Mouse (Mus musculus) liver, embryonic 14.5 days (tissue): ENCODE measurements around the gene Rpl36a. TPM values are rescaled to one million over a fixed set of nuclear protein-coding genes. Genes with fewer than 3 reads are reported as not detected.

Experiments
- ATAC-seq: fragments of 200-750 bp; cut with Nextera tagmentation; 2 replicates; pipeline ENCODE4 v1.8.0; 2017; ENCODE audit warnings: moderate number of reproducible peaks, mild to moderate bottlenecking, moderate library complexity; ENCODE audit not compliant: insufficient read depth
- DNase-seq, 3 experiments: peaks; one replicate each; pipeline ENCODE4 v3.0.0-alpha.2; 2012 to 2013; ENCODE audit warnings: low read depth in 3 of 3, low spot score in 3 of 3
- H3K27ac ChIP-seq: fragments of 300-500 bp; sonication (generic); 2 replicates; pipeline ENCODE4 v1.5.1; 2014; ENCODE audit warnings: moderate library complexity, mild to moderate bottlenecking, control low read depth, inconsistent platforms
- H3K27me3 ChIP-seq: fragments of 300-500 bp; sonication (generic); 2 replicates; pipeline ENCODE4 v1.6.1; 2014; ENCODE audit warnings: mild to moderate bottlenecking, low read length, moderate library complexity; ENCODE audit not compliant: control insufficient read depth, insufficient read depth
- H3K36me3 ChIP-seq: fragments of 300-500 bp; sonication (generic); replicated peaks from 2 replicates; pipeline ENCODE4 v1.6.1; 2014; ENCODE audit warnings: low read depth; ENCODE audit not compliant: control insufficient read depth, insufficient read depth
- H3K4me1 ChIP-seq, 2 experiments: fragments of 200-500 bp in 1 of 2; fragments of 300-500 bp in 1 of 2; sonication (generic) in 1 of 2; replicated peaks; 2 replicates each; pipeline ENCODE4 v1.6.1; 2012 to 2014; ENCODE audit warnings: antibody characterized with exemption in 1 of 2, inconsistent platforms in 1 of 2, low read length in 1 of 2; ENCODE audit not compliant: control insufficient read depth in 2 of 2, insufficient read depth in 2 of 2
- H3K4me2 ChIP-seq: fragments of 300-500 bp; sonication (generic); 2 replicates; pipeline ENCODE4 v1.6.1; 2014; ENCODE audit warnings: low read depth, mild to moderate bottlenecking, control low read depth, moderate library complexity
- H3K4me3 ChIP-seq, 2 experiments: fragments of 200-500 bp in 1 of 2; fragments of 300-500 bp in 1 of 2; sonication (generic) in 1 of 2; 2 replicates each; pipeline ENCODE4 v1.5.1; 2012 to 2014; ENCODE audit warnings: low read depth in 2 of 2, low read length in 2 of 2, mild to moderate bottlenecking in 2 of 2, control low read depth in 1 of 2, inconsistent platforms in 1 of 2, moderate library complexity in 1 of 2; ENCODE audit not compliant: insufficient read depth in 1 of 2
- H3K9ac ChIP-seq: fragments of 300-500 bp; sonication (generic); replicated peaks from 2 replicates; pipeline ENCODE4 v1.6.1; 2014; ENCODE audit warnings: mild to moderate bottlenecking, control low read depth, moderate library complexity
- H3K9me3 ChIP-seq: fragments of 300-500 bp; sonication (generic); 2 replicates; pipeline ENCODE4 v1.6.1; 2016; ENCODE audit warnings: low read length, mixed read lengths; ENCODE audit not compliant: control insufficient read depth
- CTCF ChIP-seq: IDR thresholded peaks from 2 replicates; pipeline ENCODE4 v1.5.1; 2016; ENCODE audit warnings: antibody characterized with exemption, low read depth, control low read depth
- EP300 ChIP-seq: IDR thresholded peaks from 2 replicates; pipeline ENCODE4 v1.6.1; 2016; ENCODE audit warnings: antibody characterized with exemption, low read depth
- WGBS: fragments of 180-500 bp; shearing (Covaris S2); extraction: QIAGEN DNeasy Blood & Tissue Kit; methylation state at CpG from one replicate; pipeline ENCODE4 v1.1.7; 2014; ENCODE audit not compliant: insufficient replicate concordance; 5-methylcytosine and 5-hydroxymethylcytosine counted together
- polyA plus RNA-seq, 2 experiments: library from polyadenylated mRNA; depleted of rRNA in 1 of 2; stranded (reverse) in 1 of 2; unstranded in 1 of 2; fragments of >200 nt; fragmentation: Nextera tagmentation in 1 of 2; extraction: Ambion mirVana in 1 of 2; gene quantifications; 2 replicates each; pipeline versions ENCODE4 v1.2.1 to v1.2.3; 2012 to 2014

Gene Rpl36a
- polyA plus RNA-seq, 2 experiments, result 436 to 1,190 TPM

DNA sequence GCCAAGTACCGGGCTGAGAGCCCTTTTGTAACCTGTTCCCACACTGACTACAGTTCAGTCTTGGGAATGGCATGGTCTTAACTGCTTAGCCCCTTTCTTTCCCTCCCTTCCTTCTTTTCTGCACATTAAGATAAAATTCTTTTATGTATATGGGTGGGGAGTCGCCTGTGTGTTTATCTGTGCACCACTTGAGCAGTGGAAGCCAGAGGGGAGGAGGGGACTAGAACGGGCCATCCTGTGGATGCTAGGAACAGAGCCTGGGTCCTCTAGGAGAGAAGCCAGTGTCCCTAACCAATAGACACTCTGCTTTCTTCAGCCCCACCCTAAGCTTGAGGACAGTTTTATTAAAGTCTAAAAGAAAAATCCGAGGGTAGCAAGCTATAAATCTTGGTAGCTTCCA lies 25.5 kb downstream of the Rpl36a start:
- peak overlapping the region; percentile 18; the same call in 1 of the 2 replicates for H3K4me2 ChIP-seq
- no peaks in the 10 kb centered on the region; the same call in 1 of the 2 replicates for H3K36me3 ChIP-seq
- no peak overlapping the region for H3K27ac ChIP-seq
- H3K9me3 ChIP-seq, result no peaks in the 10 kb centered on the region
- no peak overlapping the region for H3K4me3 ChIP-seq
- DNase-seq (no peak), ATAC-seq (peak; percentile 63)
- no peak overlapping the region for H3K9ac ChIP-seq
- no peak for TF ChIP-seq CTCF
- TF ChIP-seq EP300, result no peak
- no peaks in the 10 kb centered on the region for H3K27me3 ChIP-seq
- 36% methylated on average over 4 of the region's 4 CpGs for WGBS
- H3K4me1 ChIP-seq, result peaks cover 2 to 11% of the 10 kb centered on the region in 2 experiments; a peak in 2 of 4 replicates

DNA sequence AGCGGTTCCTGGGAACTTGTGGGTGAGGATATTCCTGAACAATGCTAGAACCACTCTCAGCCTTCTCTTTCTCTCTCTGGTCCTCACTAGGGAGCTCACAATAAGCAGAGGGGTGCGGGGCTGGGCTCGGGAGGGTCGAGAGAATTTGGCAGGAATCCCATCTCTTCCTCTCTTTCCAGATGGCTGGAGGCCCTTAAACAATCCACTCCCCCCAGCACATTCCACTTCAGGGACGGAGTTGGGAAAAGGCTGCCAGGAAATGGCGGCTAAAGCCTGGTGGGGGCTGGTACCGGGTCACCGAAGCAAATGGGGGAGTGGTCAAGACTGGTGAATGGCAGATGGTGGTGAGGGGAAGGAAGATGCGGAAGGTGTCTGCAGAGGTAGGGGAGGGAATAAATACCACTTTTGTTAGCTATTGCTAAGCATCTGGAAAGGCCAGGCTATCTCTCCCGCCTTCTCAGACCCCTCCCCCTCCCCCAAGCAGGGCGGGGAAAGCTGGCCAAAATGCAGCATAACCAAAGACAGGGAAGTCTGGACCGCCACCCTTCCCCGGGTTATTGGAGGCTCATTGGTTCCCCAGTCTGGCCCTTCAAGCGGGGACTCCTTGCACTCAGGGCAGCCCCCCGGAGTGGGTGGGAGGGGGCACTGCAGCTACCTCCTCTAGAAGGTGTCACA lies 27.0 kb downstream of the Rpl36a start:
- WGBS, result 11% methylated on average over 15 of the region's 15 CpGs

DNA sequence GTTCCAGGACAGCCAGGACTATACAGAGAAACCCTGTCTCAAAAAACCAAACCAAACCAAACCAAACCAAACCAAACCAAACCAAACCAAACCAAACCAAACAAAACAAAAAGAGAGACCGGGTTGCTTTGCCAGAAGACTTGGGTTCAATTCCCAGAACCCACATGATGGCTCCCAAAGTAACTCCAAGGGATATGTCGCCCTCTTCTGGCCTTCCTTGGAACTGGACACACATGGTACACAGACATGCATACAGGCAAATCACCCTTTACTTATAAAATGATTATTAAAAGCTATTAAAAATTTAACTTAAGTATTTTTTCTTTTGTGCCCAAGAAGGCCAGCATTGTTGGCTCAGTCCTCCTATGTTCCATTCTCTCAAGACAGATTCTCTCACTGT lies 28.9 kb downstream of the Rpl36a start:
- H3K4me3 ChIP-seq, result no peak overlapping the region
- no peak for ATAC-seq
- H3K36me3 ChIP-seq, result no peaks in the 10 kb centered on the region
- H3K4me1 ChIP-seq, result peaks cover 2 to 11% of the 10 kb centered on the region in 2 experiments; a peak in 2 of 4 replicates
- H3K9ac ChIP-seq, result no peak overlapping the region
- no peak overlapping the region for H3K27ac ChIP-seq
- WGBS, result 40% methylated on average over 2 of the region's 2 CpGs
- H3K4me2 ChIP-seq, result no peak overlapping the region
- peak in 1 of 3 experiments; percentile 27 for DNase-seq
- TF ChIP-seq CTCF, result peak; percentile 64
- no peak for TF ChIP-seq EP300
- no peaks in the 10 kb centered on the region for H3K27me3 ChIP-seq
- no peaks in the 10 kb centered on the region for H3K9me3 ChIP-seq

More for the DNA sequence above, 27.0 kb downstream of the Rpl36a start:
- H3K4me3 ChIP-seq, result peak overlapping the region; percentile 35 to 58
- peak overlapping the region; percentile 57 for H3K4me2 ChIP-seq
- H3K36me3 ChIP-seq, result no peaks in the 10 kb centered on the region
- DNase-seq, result peak in 1 of 3 experiments; percentile 24
- peak; percentile 63 for ATAC-seq
- TF ChIP-seq CTCF (no peak), EP300 (no peak)
- no peak overlapping the region for H3K27ac ChIP-seq
- no peaks in the 10 kb centered on the region for H3K27me3 ChIP-seq
- peak overlapping the region; percentile 11 for H3K9ac ChIP-seq
- no peaks in the 10 kb centered on the region for H3K9me3 ChIP-seq
- H3K4me1 ChIP-seq, result peaks cover 2 to 11% of the 10 kb centered on the region in 2 experiments; a peak in 2 of 4 replicates

GRCm38 (mm10) chrX:134619695-134620094 lies 34.2 kb downstream of the Rpl36a start:
- no peak overlapping the region for H3K27ac ChIP-seq

DNA sequence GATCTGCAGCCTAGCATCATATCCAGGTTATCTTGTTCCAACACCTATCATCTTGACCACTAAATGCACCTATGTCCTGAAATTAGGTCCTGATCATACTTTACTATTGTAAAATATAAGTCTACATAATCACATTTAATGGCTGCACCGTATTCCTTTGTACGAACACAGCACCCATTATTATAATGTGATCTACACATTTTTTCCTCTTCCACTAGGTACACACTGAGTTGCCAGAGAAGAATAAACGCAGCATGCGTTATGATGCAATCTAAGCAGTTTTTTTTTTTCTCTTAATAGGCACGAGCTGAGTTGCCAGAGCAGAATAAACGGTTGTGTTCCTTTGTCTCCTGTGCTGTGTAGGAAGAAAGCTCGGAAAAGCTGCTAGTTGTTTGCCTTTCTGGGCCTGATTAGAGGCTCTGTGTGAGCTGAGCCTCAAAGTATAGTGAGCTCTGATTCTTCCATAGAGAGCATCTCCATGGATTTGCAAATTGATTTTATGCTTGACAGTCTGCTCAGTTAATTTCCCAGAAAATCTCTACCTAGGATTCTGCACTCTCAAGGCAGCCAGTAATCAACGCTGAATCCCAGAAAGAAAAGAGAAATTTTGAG lies 34.9 kb downstream of the Rpl36a start:
- ATAC-seq, result no peak
- no peak overlapping the region for H3K4me2 ChIP-seq
- no peak overlapping the region for H3K27ac ChIP-seq
- TF ChIP-seq CTCF (no peak), EP300 (no peak)
- H3K27me3 ChIP-seq, result no peaks in the 10 kb centered on the region
- H3K36me3 ChIP-seq, result no peaks in the 10 kb centered on the region
- no peak overlapping the region for H3K4me3 ChIP-seq
- H3K4me1 ChIP-seq, result no peaks in the 10 kb centered on the region
- no peak overlapping the region for H3K9ac ChIP-seq
- H3K9me3 ChIP-seq, result no peaks in the 10 kb centered on the region
- DNase-seq, result no peak
- WGBS, result 57% methylated on average over 8 of the region's 8 CpGs

More at GRCm38 (mm10) chrX:134619695-134620094, 34.2 kb downstream of the Rpl36a start:
- TF ChIP-seq EP300 (no peak), CTCF (no peak)
- H3K27me3 ChIP-seq, result no peaks in the 10 kb centered on the region
- no peak overlapping the region for H3K4me2 ChIP-seq
- no peak overlapping the region for H3K4me3 ChIP-seq
- WGBS, result 64% methylated on average over 9 of the region's 9 CpGs
- DNase-seq, result no peak
- no peaks in the 10 kb centered on the region for H3K36me3 ChIP-seq
- no peaks in the 10 kb centered on the region for H3K9me3 ChIP-seq
- ATAC-seq, result no peak
- H3K9ac ChIP-seq, result no peak overlapping the region
- H3K4me1 ChIP-seq, result no peaks in the 10 kb centered on the region
